Mouse (Mus musculus) lung, postnatal 25 days (tissue): ENCODE results near the gene Mad2l1bp.

Source experiments
- DNase-seq: peaks from one replicate; pipeline ENCODE4 v3.0.0; 2022; ENCODE audit warnings: low spot score

Gene Mad2l1bp

DNA sequence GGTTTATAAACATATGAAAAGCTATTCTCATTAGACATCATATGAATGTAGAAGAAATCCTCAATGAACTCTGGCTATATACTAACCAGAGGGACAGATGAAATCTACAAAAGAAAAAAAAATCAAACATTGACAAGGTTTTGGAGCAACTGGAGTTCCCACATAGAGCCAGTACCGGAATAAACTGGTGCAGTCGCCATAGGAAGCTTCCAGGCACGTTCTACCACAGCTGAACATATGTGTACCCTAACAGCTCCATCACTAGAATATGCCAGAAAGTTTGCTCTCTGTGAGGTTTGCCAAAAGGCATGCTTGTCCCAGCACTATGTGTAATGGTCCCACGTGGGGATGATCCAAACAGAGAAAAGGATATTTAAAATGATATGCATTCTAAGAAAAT, 45.1 kb downstream of the Mad2l1bp start:
- no peak for DNase-seq

DNA sequence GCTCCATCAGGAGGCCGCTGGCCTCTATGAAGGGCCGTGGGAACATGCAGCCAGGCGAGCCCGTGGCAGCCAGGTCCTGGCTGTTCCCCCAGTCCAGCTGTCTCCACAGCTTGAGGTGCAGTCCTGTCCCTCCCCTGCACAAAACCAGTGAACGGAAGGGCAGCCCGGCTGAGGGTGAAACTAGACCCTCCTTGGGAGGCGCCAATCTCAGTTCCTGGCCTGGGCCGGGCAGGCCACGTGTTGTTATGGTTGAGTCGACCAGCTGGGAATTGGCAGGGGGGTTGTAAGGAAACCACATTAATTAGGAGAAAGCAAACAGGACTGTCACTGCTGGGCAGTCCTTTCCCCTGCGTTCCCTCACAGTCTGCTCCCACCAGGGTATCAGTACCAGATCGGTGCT, 48.9 kb downstream of the Mad2l1bp start:
- peak; percentile 90 for DNase-seq

DNA sequence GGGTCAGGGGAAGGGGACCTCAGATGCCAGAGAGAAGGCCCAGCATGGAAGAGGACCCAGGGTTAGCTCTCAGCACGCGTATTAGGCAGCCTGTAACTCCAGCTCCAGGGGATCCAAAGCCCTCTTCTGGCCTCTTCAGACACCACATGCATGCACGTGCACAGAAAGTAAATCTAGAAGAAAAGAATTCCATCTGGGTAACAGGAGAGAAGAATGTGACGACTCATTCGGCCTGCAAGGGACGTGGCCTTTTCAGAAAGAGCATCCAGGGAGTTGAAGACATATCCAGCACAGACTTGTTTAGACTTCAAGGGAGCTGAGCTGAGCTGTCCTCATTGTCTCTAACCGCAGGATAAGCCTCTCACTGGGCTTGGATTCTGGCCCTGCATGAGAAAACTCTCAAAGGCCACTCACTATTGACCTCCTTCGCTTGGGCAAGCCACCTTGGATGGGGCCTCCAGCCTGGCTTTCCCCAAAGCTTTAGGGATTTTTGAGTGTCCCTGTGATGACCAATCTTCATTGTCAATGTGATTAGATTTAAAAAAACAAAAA, 50.7 kb downstream of the Mad2l1bp start:
- DNase-seq, result no peak

DNA sequence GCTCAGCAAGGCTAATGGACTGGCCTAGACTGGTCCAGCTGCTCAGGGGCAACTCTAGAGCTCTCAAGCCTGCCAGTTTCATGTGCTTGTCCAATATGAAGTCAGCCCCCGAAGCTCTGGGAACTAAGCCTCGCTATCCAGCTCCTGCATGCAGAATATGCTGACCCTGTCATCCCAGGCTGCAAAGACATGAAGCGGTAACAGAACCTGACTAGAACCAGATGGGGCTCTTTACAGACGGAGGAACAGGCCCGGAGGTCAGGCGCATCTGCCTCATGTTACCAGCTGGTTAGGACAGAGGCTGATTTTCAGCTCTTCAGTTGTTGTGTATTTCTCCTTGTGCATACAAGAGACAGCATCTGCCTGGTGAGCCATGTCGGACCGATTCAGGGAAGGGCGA, 51.4 kb downstream of the Mad2l1bp start:
- no peak for DNase-seq

DNA sequence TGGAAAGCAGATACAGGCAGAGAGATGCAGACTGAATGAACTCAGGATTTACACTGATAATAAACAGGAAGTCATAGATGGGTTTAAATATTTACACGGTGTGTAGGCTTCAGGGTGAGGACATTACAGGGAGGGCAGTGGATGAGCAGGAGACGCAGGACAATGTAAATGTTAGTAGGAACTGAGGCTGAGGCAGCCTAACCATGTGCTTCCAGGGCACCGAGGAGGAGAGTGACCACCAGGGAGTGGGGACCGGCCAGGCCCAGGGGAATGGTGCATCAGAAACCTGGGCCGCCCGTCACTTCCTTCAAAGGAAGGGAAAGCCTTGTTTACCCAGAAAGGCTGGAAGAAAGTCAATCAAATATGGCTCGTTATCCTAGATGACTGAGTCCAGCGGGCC, 54.8 kb downstream of the Mad2l1bp start:
- peak; percentile 54 for DNase-seq
